Mouse (Mus musculus) layer of hippocampus, adult 2 months (tissue): Measurements from ENCODE around the gene Borcs5. TPM values are rescaled to one million over a fixed set of nuclear protein-coding genes. Genes with fewer than 3 reads are reported as not detected.

Experiments
- DNase-seq, 2 experiments: peaks; one replicate each; pipeline ENCODE4 v3.0.0; 2022; ENCODE audit warnings: low spot score in 2 of 2
- H3K27ac ChIP-seq: fragments of 200-600 bp; 2 replicates; pipeline ENCODE4 v1.8.1; 2022
- H3K4me3 ChIP-seq: fragments of 200-600 bp; 2 replicates; pipeline ENCODE4 v1.8.1; 2022; ENCODE audit warnings: mild to moderate bottlenecking
- CTCF ChIP-seq: fragments of 200-600 bp; conservative IDR thresholded peaks from 2 replicates; pipeline ENCODE4 v1.8.1; 2022; ENCODE audit warnings: antibody characterized with exemption, mild to moderate bottlenecking, moderate library complexity
- total RNA-seq, 2 experiments: library from RNA; stranded (reverse); gene quantifications; 2 replicates each; pipeline ENCODE4 v1.2.3; 2021

The Borcs5 gene
- total RNA-seq, 2 experiments from 2014 or later = 36.3 to 40.7 TPM

- DNase-seq = no peak
- no peak overlapping the region for H3K4me3 ChIP-seq
- no peak for TF ChIP-seq CTCF
- H3K27ac ChIP-seq = no peak overlapping the region
Measured at GRCm38 (mm10) chr6:134751087-134751486, 111.8 kb downstream of the Borcs5 start.

- TF ChIP-seq CTCF = no peak
- Histone ChIP-seq H3K4me3 (no peak overlapping the region), H3K27ac (no peak overlapping the region)
- DNase-seq = no peak
Measured at GRCm38 (mm10) chr6:134751883-134752647, 112.8 kb downstream of the Borcs5 start.

DNA sequence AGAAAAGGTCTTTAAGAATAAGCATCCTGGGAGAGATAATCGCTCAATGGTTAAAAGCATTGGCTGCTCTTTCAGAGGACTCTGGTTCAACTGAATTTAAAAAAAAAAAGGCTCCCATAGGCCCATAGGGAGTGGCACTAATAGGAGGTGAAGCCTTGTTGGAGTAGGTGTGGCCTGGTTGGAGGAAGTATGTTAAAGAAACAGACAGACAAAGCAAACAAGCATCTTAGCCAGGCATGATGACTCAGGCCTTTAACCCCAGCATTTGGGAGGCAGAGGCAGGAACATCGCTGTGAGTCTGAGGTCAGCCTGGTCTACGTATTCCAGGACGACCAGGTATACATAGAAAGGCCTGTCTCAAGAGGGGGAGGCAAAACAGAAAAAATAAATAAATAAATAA is 114.1 kb downstream of the Borcs5 start:
- Histone ChIP-seq H3K27ac (no peak overlapping the region), H3K4me3 (no peak overlapping the region)
- DNase-seq = no peak
- no peak for TF ChIP-seq CTCF

DNA sequence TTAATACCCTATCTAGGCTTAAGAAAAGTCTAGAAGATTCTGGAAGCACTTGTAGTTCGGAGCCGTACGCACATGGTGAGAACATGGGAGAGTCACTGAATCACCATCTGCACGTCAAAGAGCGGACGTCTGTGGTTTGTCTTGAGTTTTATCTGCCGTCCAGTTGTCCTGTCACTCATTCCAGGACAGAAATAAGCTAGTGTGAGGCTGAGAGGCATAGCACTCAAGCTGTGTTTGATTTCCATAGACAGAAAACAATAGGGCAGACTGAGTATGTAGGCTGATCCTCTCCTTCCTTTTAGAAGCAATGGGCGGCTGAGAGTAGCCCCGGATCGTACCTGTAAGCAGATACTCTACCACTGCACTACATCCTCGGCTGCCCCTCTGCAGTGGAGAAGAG is 114.5 kb downstream of the Borcs5 start:
- no peak for DNase-seq
- Histone ChIP-seq H3K4me3 (no peak overlapping the region), H3K27ac (no peak overlapping the region)
- TF ChIP-seq CTCF = no peak

DNA sequence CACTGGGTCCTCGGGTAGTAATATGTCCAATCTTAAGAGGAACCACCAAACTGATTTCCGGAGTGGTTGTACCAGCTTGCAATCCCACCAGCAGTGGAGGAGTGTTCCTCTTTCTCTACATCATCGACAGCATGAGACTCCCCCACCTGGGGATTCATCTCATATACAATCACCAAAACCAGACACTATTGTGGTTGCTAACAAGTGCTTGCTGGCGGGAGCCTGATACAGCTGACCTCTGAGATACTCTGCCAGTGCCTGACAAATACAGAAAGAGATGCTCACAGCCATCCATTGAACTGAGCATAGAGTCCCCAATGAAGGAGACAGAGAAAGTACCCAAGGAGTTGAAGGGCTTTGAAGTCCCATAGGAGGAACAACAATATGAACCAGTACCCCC is 116.7 kb downstream of the Borcs5 start:
- Histone ChIP-seq H3K4me3 (no peak overlapping the region), H3K27ac (no peak overlapping the region)
- no peak for TF ChIP-seq CTCF
- no peak for DNase-seq

Other genes starting within 250 kb of the Borcs5 start
- gene Bcl2l14, start 243.2 kb upstream of the Borcs5 start, total RNA-seq = not detected
- gene Lrp6, start 72.5 kb upstream of the Borcs5 start, total RNA-seq = 10 to 100 TPM; 49.2 to 54.5 TPM
- gene Mansc1, start 7.0 kb upstream of the Borcs5 start, total RNA-seq = 1 to 10 TPM; 9.1 TPM
- 1 to 10 TPM; 8.6 to 8.9 TPM for gene Dusp16, start 153.1 kb downstream of the Borcs5 start, total RNA-seq
- gene Crebl2, start 190.6 kb downstream of the Borcs5 start, total RNA-seq = 10 to 100 TPM; 39.6 to 40.9 TPM